Mouse (Mus musculus) thymus, adult 2 months (tissue): ENCODE results near the gene Ddx50. TPM values are rescaled to one million over a fixed set of nuclear protein-coding genes. Genes with fewer than 3 reads are reported as not detected.

Experiments
- DNase-seq: peaks from one replicate; pipeline ENCODE4 v3.0.0; 2021
- H3K27ac ChIP-seq: fragments of 200-500 bp; 2 replicates; pipeline ENCODE4 v1.5.1; 2012; ENCODE audit warnings: low read length, control low read depth; ENCODE audit not compliant: control insufficient read depth, insufficient read depth
- H3K27me3 ChIP-seq: fragments of 200-500 bp; 2 replicates; pipeline ENCODE4 v1.6.1; 2012; ENCODE audit warnings: mild to moderate bottlenecking, low read length, moderate library complexity, mixed read lengths; ENCODE audit not compliant: control insufficient read depth, insufficient read depth
- H3K36me3 ChIP-seq: fragments of 200-500 bp; 2 replicates; pipeline ENCODE4 v1.6.1; 2012; ENCODE audit warnings: mild to moderate bottlenecking, low read length, moderate library complexity; ENCODE audit not compliant: control insufficient read depth, insufficient read depth
- H3K4me1 ChIP-seq: fragments of 200-500 bp; replicated peaks from 2 replicates; pipeline ENCODE4 v1.6.1; 2012; ENCODE audit warnings: low read length; ENCODE audit not compliant: control insufficient read depth, insufficient read depth
- H3K4me3 ChIP-seq: fragments of 200-500 bp; 2 replicates; pipeline ENCODE4 v1.5.1; 2012; ENCODE audit warnings: mild to moderate bottlenecking, low read length, control low read depth, moderate library complexity; ENCODE audit not compliant: control insufficient read depth, insufficient read depth
- CTCF ChIP-seq: fragments of 200-500 bp; IDR thresholded peaks from 2 replicates; pipeline ENCODE4 v1.5.1; 2012; ENCODE audit warnings: mild to moderate bottlenecking, control low read depth, low read length, moderate library complexity, borderline replicate concordance; ENCODE audit not compliant: control insufficient read depth, poor library complexity, insufficient read depth; ENCODE audit errors: extremely low read depth
- POLR2A ChIP-seq: fragments of 200-500 bp; IDR thresholded peaks from 2 replicates; pipeline ENCODE4 v1.6.1; 2012; ENCODE audit warnings: mild to moderate bottlenecking, low read length, control low read depth, moderate library complexity; ENCODE audit not compliant: control insufficient read depth, poor library complexity, insufficient read depth; ENCODE audit errors: extremely low read depth
- WGBS: fragments of 180-500 bp; shearing (Covaris S2); methylation state at CpG from one replicate; pipeline ENCODE4 v1.1.7; 2018; 5-methylcytosine and 5-hydroxymethylcytosine counted together
- polyA plus RNA-seq: library from polyadenylated mRNA; depleted of rRNA; stranded (reverse); fragments of >200 nt; gene quantifications from 2 replicates; pipeline ENCODE4 v1.2.3, GENCODE M21; 2012; rRNA removed

Ddx50 gene
- 12.9 and 13.6 TPM in 2 replicates for polyA plus RNA-seq

DNA sequence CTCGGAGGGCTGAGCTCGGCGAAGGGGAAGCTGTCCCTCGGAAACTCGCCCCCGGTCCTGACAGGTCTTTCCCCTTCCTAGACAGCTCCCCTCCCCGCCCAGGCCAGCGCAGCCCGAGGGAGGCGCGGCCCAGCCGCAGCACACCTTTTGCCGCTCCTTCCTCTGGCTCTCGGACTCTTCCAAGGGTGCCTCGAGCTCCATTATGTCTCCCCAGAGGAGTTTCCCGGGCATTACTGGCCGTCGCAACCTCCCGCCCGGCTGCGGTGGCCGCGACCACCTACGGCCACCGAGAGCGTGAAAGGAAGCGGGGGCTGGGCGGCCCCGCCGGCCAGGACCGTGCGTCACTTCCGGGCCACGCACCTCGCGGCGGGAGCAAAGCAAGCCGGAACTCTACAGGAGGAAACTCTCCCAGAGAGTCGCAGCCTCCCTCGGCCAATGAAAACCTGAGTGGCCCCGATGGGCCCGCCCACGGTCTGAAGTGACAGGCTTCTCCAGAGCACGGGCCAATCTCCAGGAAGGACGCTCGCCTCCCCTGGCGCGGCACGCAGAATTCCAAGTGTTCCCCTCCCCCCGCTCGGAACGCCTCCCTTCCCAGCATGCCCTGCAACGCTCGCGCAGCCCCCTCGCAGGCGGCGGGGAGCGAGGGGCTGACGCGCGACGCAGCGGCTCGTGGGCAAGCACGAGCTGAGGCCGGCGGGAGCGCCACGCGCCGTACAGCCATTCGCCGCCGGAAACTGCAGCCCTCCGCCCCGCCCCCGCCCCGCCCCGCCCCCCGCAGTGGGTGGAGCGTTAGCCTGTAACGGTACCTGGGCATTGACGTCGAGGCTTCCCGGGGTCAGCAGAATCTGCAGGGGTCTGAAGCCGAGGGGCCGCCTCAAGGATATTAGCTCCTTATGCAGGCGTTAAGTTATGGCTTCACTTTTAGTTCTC lies at the start of gene Ddx50:
Ddx50 (minus strand) TSS at position 338 of the 930 bp plus-strand sequence.
- peaks cover 9% of the 10 kb centered on the region for H3K36me3 ChIP-seq
- peak; percentile 98 for DNase-seq
- WGBS, result under 1% methylated on average over 88 of the region's 89 CpGs
- peak within 1 kb of the TSS; percentile 83 for H3K4me3 ChIP-seq
- peak within 1 kb of the TSS; percentile 89 for H3K27ac ChIP-seq
- TF ChIP-seq POLR2A (peak; percentile 68), CTCF (peak; percentile 67; the same call in 1 of the 2 replicates)
- H3K4me1 ChIP-seq, result 0 out of 2 replicates have a peak, but pooled peaks cover 2% of the 10 kb centered on the region
- no peaks in the 10 kb centered on the region for H3K27me3 ChIP-seq

DNA sequence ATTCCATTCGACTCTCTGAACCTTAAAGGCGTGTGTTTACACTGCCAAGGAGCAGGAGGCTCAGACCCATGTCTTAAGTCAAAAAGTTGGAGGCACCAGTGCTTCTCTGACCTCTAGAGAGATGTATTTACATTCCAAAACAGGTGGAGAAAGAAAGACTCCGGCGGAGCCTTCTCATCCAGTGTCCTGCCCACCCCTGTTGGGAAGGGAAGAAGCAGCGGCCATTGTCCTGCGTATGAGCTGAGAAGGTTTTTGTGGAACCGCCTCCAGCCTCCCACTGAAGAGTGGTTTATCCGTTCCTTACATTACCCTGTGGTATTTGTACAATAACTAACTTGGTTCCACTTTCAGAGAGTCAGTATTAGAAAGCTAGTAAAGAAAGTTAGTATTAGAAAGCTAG lies 41.8 kb upstream of the Ddx50 start:
- TF ChIP-seq POLR2A, result no peak
- TF ChIP-seq CTCF, result no peak
- Histone ChIP-seq H3K36me3 (no peaks in the 10 kb centered on the region), H3K4me1 (no peaks in the 10 kb centered on the region), H3K27ac (no peak overlapping the region), H3K27me3 (no peaks in the 10 kb centered on the region), H3K4me3 (no peak overlapping the region)
- 88% methylated on average over 8 of the region's 8 CpGs for WGBS
- DNase-seq, result no peak

DNA sequence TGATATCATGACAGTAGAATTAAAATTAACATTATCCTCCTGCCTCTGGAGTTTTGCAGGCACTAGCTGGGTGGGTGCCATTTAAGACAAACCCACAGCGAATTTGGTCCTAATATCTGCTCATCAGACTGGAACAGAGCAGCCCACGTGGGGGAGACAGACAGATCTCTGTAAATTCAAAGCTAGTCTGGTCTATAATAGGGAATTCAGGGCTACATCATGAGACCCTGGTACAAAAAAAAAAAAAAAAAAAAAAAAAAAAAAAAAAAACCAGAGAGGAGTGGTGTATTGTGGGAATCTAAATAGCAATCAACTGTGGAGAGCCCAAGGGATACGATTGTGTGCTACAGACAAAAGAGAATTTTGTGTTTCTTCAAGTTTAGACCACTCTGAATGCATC lies 41.2 kb upstream of the Ddx50 start:
- H3K27ac ChIP-seq, result no peak overlapping the region
- H3K4me3 ChIP-seq, result no peak overlapping the region
- no peak for DNase-seq
- no peaks in the 10 kb centered on the region for H3K36me3 ChIP-seq
- TF ChIP-seq CTCF (no peak), POLR2A (no peak)
- 91% methylated on average over 3 of the region's 3 CpGs for WGBS
- no peaks in the 10 kb centered on the region for H3K4me1 ChIP-seq
- H3K27me3 ChIP-seq, result no peaks in the 10 kb centered on the region

- Histone ChIP-seq H3K4me3 (no peak overlapping the region), H3K4me1 (no peaks in the 10 kb centered on the region), H3K27ac (no peak overlapping the region), H3K27me3 (no peaks in the 10 kb centered on the region), H3K36me3 (no peaks in the 10 kb centered on the region)
- TF ChIP-seq POLR2A (no peak), CTCF (no peak)
- 90% methylated on average over 15 of the region's 15 CpGs for WGBS
- DNase-seq, result no peak
Observed at GRCm38 (mm10) chr10:62687032-62687674, 36.1 kb upstream of the Ddx50 start.

DNA sequence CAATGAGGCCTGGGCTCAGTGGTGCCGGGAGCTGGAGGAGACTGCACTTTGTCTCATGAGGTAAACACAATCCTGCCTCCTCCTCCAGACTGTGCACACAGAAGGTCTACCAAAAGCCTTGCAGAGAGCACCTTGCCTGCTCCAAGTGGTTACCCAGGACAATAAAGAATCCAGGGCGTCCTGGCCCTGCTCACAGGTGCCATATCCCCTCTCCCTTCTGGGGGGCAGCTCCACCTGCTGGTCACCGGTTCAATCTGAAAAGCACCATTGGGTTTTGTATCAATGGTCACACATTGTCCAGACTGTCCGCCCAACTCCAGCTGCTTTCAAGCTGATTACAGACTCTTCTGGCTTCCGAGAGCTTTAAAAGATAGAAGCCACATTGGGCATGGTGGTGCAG lies 32.0 kb upstream of the Ddx50 start:
- Histone ChIP-seq H3K4me1 (no peaks in the 10 kb centered on the region), H3K27ac (no peak overlapping the region), H3K27me3 (no peaks in the 10 kb centered on the region), H3K36me3 (no peaks in the 10 kb centered on the region), H3K4me3 (no peak overlapping the region)
- 61% methylated on average over 5 of the region's 5 CpGs for WGBS
- DNase-seq, result peak; percentile 24
- peak; percentile 14; the same call in 1 of the 2 replicates for TF ChIP-seq CTCF
- TF ChIP-seq POLR2A, result no peak

DNA sequence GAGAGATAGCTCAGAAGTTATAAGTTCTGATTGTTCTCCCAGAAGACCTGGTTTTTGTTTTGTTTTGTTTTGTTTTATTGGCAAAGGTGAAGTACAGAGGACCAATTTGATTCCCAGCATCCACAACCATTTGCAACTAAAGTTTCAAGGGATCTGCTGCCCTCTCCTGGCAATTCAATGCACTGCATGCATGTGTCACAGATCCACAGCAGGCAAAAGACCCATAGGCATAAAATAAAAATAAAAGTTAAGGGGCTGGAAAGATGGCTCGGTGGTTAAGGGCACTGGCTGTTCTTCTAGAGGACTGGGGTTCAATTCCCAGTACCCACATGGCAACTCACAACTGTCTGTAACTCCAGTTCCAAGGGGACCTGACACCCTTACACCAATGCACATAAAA lies 28.8 kb upstream of the Ddx50 start:
- H3K27ac ChIP-seq, result no peak overlapping the region
- no peak overlapping the region for H3K4me3 ChIP-seq
- TF ChIP-seq CTCF (no peak), POLR2A (no peak)
- no peaks in the 10 kb centered on the region for H3K27me3 ChIP-seq
- no peaks in the 10 kb centered on the region for H3K36me3 ChIP-seq
- WGBS, result 90% methylated on average over 1 of the region's 1 CpGs
- no peaks in the 10 kb centered on the region for H3K4me1 ChIP-seq
- no peak for DNase-seq
